Comparison of ENCODE assay signal across 8 mouse cellular contexts in the genomic region with DNA sequence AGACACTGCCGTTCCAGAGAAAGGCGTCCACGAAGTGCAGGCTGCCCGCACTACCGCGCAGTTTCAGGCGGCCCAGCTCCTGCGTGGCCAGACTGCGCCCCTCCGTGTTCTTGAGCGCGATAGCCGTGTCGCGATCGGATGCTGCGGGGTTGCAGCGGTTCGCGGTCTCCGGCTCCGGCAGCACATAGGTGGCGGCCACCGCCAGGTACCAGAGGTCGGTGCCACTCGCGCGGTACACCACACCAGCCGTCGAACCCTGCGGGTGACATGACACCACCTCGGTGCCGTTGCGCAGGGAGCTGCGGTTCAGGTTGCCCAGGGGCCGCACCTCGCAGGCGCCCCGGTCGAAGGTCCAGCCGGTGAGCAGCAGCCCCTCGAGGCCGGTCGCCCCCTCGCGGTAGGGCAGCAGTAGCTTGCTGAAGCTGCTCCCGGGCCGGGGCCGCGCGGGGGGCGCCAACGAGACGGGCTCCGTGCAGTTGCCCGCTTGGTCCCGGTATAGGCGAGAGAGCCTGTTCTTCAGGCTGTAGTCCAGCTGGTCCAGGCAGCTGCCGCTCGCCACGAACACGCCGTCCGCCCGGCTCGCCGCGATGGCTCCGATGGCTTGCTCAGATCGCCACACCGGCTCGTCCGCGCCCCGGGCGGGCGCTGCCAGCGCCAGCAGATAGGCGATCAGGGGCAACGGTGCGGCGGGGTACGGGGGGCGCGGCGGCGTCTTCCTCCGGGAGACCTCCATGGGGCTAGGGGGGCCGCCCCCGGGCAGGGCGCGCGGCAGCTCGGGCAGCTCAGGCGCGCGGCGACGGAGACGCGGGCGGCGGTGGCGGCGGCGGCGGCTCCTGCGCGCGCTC. TPM values are rescaled to one million over a fixed set of nuclear protein-coding genes. Genes with fewer than 3 reads are reported as not detected.
DNase-seq lines count a peak whose midpoint lies in the region; ATAC-seq and TF ChIP-seq lines count a peak whose summit lies in the region.

No protein-coding gene starts in this region.

- DNase-seq in cerebellum, adult 11 months = peak; percentile 39
- DNase-seq in cerebellum, adult 9-10 months = no peak
- DNase-seq in embryo, embryonic 10 days (ENCODE audit: low spot score) = peak; percentile 67
- peak; percentile 23 to 36 for DNase-seq in gastrocnemius, postnatal 36 days
- DNase-seq in liver = peak; percentile 78
- peak; percentile 70 for DNase-seq in midbrain, postnatal 0 days (ENCODE audit: low spot score)
- peak; percentile 72 to 74 for DNase-seq in spleen, postnatal 36 days (ENCODE audit: low spot score in 2 of 2)

- ATAC-seq in intestine, embryonic 15.5 days = peak; percentile 58
- peak; percentile 70 for ATAC-seq in midbrain, postnatal 0 days (ENCODE audit: low FRiP score)

- intact Hi-C loops in gastrocnemius, postnatal 36 days (cut with DNase I) = loop anchor here (5.0 kb wide), 1 partner anchor 322 kb away; no protein-coding TSS in a partner anchor

- H3K4me1 ChIP-seq in intestine, embryonic 15.5 days (replicated peaks) = peaks cover 26% of the 10 kb centered on the region
- H3K4me1 ChIP-seq in midbrain, postnatal 0 days (ENCODE audit: insufficient read depth, low read length) = peaks cover 10% of the 10 kb centered on the region; the same call in 1 of the 2 replicates

- no peak overlapping the region for H3K27ac ChIP-seq in intestine, embryonic 15.5 days
- peak overlapping the region; percentile 92 for H3K27ac ChIP-seq in midbrain, postnatal 0 days (ENCODE audit: low read depth, low read length)

- peak overlapping the region; percentile 61 for H3K9ac ChIP-seq in intestine, embryonic 15.5 days
- peak overlapping the region; percentile 94 for H3K9ac ChIP-seq in midbrain, postnatal 0 days (replicated peaks; ENCODE audit: low read length, poor library complexity, severe bottlenecking)

- H3K4me2 ChIP-seq in intestine, embryonic 15.5 days (replicated peaks) = peak overlapping the region; percentile 98
- H3K4me2 ChIP-seq in midbrain, postnatal 0 days (ENCODE audit: low read depth, low read length, poor library complexity, severe bottlenecking) = peak overlapping the region; percentile 77

- H3K4me3 ChIP-seq in intestine, embryonic 15.5 days (replicated peaks) = peak overlapping the region; percentile 72
- H3K4me3 ChIP-seq in midbrain, postnatal 0 days (ENCODE audit: low read depth, low read length) = peak overlapping the region; percentile 92

- H3K27me3 ChIP-seq in intestine, embryonic 15.5 days (replicated peaks) = peaks cover 48% of the 10 kb centered on the region
- H3K27me3 ChIP-seq in midbrain, postnatal 0 days (ENCODE audit: insufficient read depth, low read length) = no peaks in the 10 kb centered on the region

- under 1% methylated on average over 108 of the region's 110 CpGs for WGBS in intestine, embryonic 15.5 days
- WGBS in midbrain, postnatal 0 days = 1% methylated on average over 74 of the region's 110 CpGs

- H3K36me3 ChIP-seq in intestine, embryonic 15.5 days = no peaks in the 10 kb centered on the region
- H3K36me3 ChIP-seq in midbrain, postnatal 0 days (ENCODE audit: insufficient read depth, low read length) = no peaks in the 10 kb centered on the region

- peak; percentile 70 for TF ChIP-seq CTCF in midbrain, postnatal 0 days (IDR thresholded peaks at IDR 0.05)

- H3K9me3 ChIP-seq in intestine, embryonic 15.5 days = no peaks in the 10 kb centered on the region
- H3K9me3 ChIP-seq in midbrain, postnatal 0 days (ENCODE audit: low read length) = no peaks in the 10 kb centered on the region

RNA-seq across cellular contexts. Expression of a gene that starts 0.6 kb away (rescaled TPM):
- under 1 TPM; 0.56 to 0.62 TPM for total RNA-seq in gastrocnemius, postnatal 36 days (2021)
- 1.0 and 1.3 TPM in 2 replicates for polyA plus RNA-seq in intestine, embryonic 15.5 days (2015; fragmentation: Nextera tagmentation; extraction: Ambion mirVana)
- 78.5 and 79.5 TPM in 2 replicates for total RNA-seq in midbrain, postnatal 0 days (2014; rRNA removed)
- 11.2 and 12.9 TPM in 2 replicates for polyA plus RNA-seq in midbrain, postnatal 0 days (2015; fragmentation: Nextera tagmentation; extraction: Ambion mirVana)

Comparison
In these comparisons a context has a peak if more than half of its experiments do, and no peak if none do; other contexts are left out.
1. RNA of a gene that starts 0.6 kb away (total RNA-seq): 78.5 to 79.5 TPM in midbrain, postnatal 0 days; 0.56 to 0.62 TPM in gastrocnemius, postnatal 36 days; every median in the first group is over 10 times any median in the second.